Mouse (Mus musculus) heart, postnatal 0 days (tissue): ENCODE measurements around the gene Gm10999. TPM values are rescaled to one million over a fixed set of nuclear protein-coding genes. Genes with fewer than 3 reads are reported as not detected.
"Not testable (repeated sequence)": the region's sequence is repeated elsewhere in the genome, so short reads cannot be mapped to it uniquely, and the experiment has no call there.

Experiments
- ATAC-seq: fragments of 200-750 bp; cut with Nextera tagmentation; 2 replicates; pipeline ENCODE4 v1.8.0; 2017; ENCODE audit warnings: low read depth, moderate number of reproducible peaks, moderate library complexity; ENCODE audit not compliant: insufficient read depth
- DNase-seq: peaks from one replicate; pipeline ENCODE4 v3.0.0-alpha.2; 2016; ENCODE audit warnings: low spot score
- H3K27ac ChIP-seq: fragments of 300-500 bp; sonication (generic); 2 replicates; pipeline ENCODE4 v1.5.1; 2014; ENCODE audit warnings: low read depth, mild to moderate bottlenecking
- H3K27me3 ChIP-seq: fragments of 300-500 bp; sonication (generic); 2 replicates; pipeline ENCODE4 v1.6.1; 2014; ENCODE audit warnings: low read length, mixed read lengths; ENCODE audit not compliant: control insufficient read depth, insufficient read depth
- H3K36me3 ChIP-seq: fragments of 300-500 bp; sonication (generic); replicated peaks from 2 replicates; pipeline ENCODE4 v1.6.1; 2014; ENCODE audit warnings: low read length, mixed read lengths; ENCODE audit not compliant: control insufficient read depth, insufficient read depth
- H3K4me1 ChIP-seq: fragments of 300-500 bp; sonication (generic); 2 replicates; pipeline ENCODE4 v1.6.1; 2014; ENCODE audit warnings: antibody characterized with exemption; ENCODE audit not compliant: control insufficient read depth, insufficient read depth
- H3K4me2 ChIP-seq: fragments of 300-500 bp; sonication (generic); 2 replicates; pipeline ENCODE4 v1.6.1; 2014; ENCODE audit warnings: low read depth, mild to moderate bottlenecking, low read length, moderate library complexity
- H3K4me3 ChIP-seq: fragments of 300-500 bp; sonication (generic); 2 replicates; pipeline ENCODE4 v1.5.1; 2014; ENCODE audit warnings: low read depth, low read length
- H3K9ac ChIP-seq: fragments of 300-500 bp; sonication (generic); replicated peaks from 2 replicates; pipeline ENCODE4 v1.6.1; 2014; ENCODE audit warnings: low read depth, low read length, mixed read lengths
- H3K9me3 ChIP-seq: fragments of 300-500 bp; sonication (generic); replicated peaks from 2 replicates; pipeline ENCODE4 v1.6.1; 2016; ENCODE audit warnings: low read length; ENCODE audit not compliant: control insufficient read depth
- CTCF ChIP-seq: IDR thresholded peaks from 2 replicates; pipeline ENCODE4 v1.5.1; 2016; ENCODE audit warnings: antibody characterized with exemption, control low read depth, low read depth
- EP300 ChIP-seq: IDR thresholded peaks from 2 replicates; pipeline ENCODE4 v1.6.1; 2016; ENCODE audit warnings: antibody characterized with exemption, low read depth
- whole genome bisulfite sequencing: fragments of 180-500 bp; shearing (Covaris S2); extraction: QIAGEN DNeasy Blood & Tissue Kit; methylation state at CpG from one replicate; pipeline ENCODE4 v1.1.7; 2014; 5-methylcytosine and 5-hydroxymethylcytosine counted together
- polyA plus RNA-seq: library from polyadenylated mRNA; unstranded; fragments of >200 nt; fragmentation: Nextera tagmentation; extraction: Ambion mirVana; gene quantifications from 2 replicates; pipeline ENCODE4 v1.2.1, GENCODE M21; 2015
- total RNA-seq: library from RNA; depleted of rRNA; stranded (reverse); fragments of >200 nt; gene quantifications from 2 replicates; pipeline ENCODE4 v1.2.3, GENCODE M21; 2014; ENCODE audit warnings: low replicate concordance; rRNA removed

Gm10999 gene
- total RNA-seq, result not detected in 2 replicates
- polyA plus RNA-seq, result not detected in 2 replicates

DNA sequence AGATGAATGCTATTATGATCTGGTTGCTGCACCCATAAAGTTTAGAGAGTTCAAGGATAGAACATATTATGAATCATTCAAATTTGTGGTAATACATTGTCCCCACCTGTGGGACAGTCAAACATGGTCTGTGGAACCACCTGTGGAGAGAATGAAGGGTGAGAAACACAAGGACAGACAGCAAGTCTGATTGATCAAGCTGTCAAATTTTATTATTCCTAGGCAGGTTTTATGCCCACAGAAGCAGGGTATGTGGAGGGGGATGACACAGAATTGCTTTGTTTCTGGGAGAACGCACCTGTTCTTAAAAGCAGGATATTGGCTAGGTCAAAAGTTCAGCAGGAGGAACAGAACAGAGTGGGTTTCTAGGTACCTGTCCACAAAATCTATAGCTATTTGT, at the start of gene Gm10999:
Gene Gm10999, minus strand, starts transcription at position 101 of the 400 bp plus-strand sequence.
- ATAC-seq, result no peak

DNA sequence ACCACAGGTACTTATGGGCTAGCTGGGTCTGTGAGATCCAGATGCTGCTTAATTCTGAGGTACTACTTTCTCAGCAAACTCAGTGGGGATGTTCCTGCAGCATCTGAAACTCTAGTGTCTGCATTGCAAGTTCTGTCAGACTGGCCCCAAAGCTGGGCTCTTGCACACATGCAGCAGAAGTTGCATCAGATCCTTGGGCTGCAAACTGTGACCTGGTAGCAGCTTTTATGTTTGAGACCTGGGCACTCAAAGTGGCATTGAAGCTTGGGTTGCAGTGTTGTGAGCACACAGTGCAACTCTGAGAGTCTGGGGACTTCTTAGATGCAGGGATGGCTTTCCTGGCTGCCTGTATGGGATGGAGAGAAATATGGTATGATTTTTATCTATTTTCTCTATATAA, 2.0 kb upstream of the Gm10999 start:
- H3K4me2 ChIP-seq, result no peak overlapping the region
- H3K9me3 ChIP-seq, result no peaks in the 10 kb centered on the region
- H3K27ac ChIP-seq, result no peak overlapping the region
- H3K27me3 ChIP-seq, result no peaks in the 10 kb centered on the region
- no peak for ATAC-seq
- no peak overlapping the region for H3K9ac ChIP-seq
- no peak for TF ChIP-seq CTCF
- no peak for TF ChIP-seq EP300
- H3K4me1 ChIP-seq, result no peaks in the 10 kb centered on the region
- H3K4me3 ChIP-seq, result no peak overlapping the region
- no peak for DNase-seq
- no peaks in the 10 kb centered on the region for H3K36me3 ChIP-seq

More for the DNA sequence above, at the start of gene Gm10999:
- DNase-seq, result no peak
- H3K27me3 ChIP-seq, result no peaks in the 10 kb centered on the region
- H3K4me2 ChIP-seq, result no peak within 1 kb of the TSS
- no peaks in the 10 kb centered on the region for H3K4me1 ChIP-seq
- no peaks in the 10 kb centered on the region for H3K9me3 ChIP-seq
- no peaks in the 10 kb centered on the region for H3K36me3 ChIP-seq
- WGBS, result 76% methylated on average over 1 of the region's 1 CpGs
- H3K4me3 ChIP-seq, result no peak within 1 kb of the TSS
- H3K27ac ChIP-seq, result no peak within 1 kb of the TSS
- TF ChIP-seq CTCF (no peak), EP300 (no peak)
- H3K9ac ChIP-seq, result no peak within 1 kb of the TSS

DNA sequence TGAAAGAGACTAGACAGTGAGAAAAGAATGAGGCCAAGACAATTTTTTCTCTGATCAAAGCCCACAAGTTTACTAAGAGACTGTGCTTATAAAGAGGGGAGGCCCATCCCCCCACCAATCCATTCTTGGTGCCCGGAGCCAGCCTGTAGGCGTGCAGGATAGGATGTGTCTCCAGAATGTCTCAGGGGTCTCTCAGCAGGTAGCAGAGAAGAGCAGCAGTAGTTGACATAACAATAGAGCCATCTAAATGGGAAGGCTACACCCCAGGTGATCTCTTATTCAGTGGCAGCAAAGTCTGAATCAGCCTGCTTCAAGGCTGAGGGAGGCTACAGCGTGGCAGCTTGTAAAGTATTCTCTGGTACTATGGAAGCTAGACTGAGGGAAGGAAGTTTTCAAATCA, 15.7 kb downstream of the Gm10999 start:
- H3K36me3 ChIP-seq, H3K9ac ChIP-seq, H3K27ac ChIP-seq, H3K4me3 ChIP-seq, H3K9me3 ChIP-seq, ATAC-seq, H3K27me3 ChIP-seq, H3K4me1 ChIP-seq, H3K4me2 ChIP-seq, DNase-seq: not testable (repeated sequence)
- WGBS, result 55% methylated on average over 3 of the region's 3 CpGs

Other genes with a start within 250 kb of the Gm10999 start
- gene Ccdc7a, start 66.1 kb downstream of the Gm10999 start, total RNA-seq, result not detected in 2 replicates
- not detected in 2 replicates for gene Ccdc7a, start 66.1 kb downstream of the Gm10999 start, polyA plus RNA-seq
- gene Ccdc7b, start 64.5 kb downstream of the Gm10999 start, total RNA-seq, result not detected in 2 replicates
- not detected in 2 replicates for gene Ccdc7b, start 64.5 kb downstream of the Gm10999 start, polyA plus RNA-seq
- 4.3 and 16.9 TPM in 2 replicates for gene 2610044O15Rik8, start 102.7 kb upstream of the Gm10999 start, total RNA-seq
- 20.7 and 23.5 TPM in 2 replicates for gene 2610044O15Rik8, start 102.7 kb upstream of the Gm10999 start, polyA plus RNA-seq